Mouse (Mus musculus) megakaryocyte, embryonic 14.5 days (primary cell): ENCODE measurements at regions not wholly inside any gene's neighbourhood (a gene's known extent, or its start where the extent isn't known, plus 50 kb on each side); places are given as distances from the start of the nearest gene placed in this dataset.

Experiments
- FLI1 ChIP-seq: IDR thresholded peaks from 2 replicates; pipeline ENCODE4 v1.6.1; 2012; ENCODE audit warnings: low read length, inconsistent platforms, mixed read lengths
- GATA1 ChIP-seq: IDR thresholded peaks from 3 replicates; pipeline ENCODE4 v1.6.1; 2012; ENCODE audit warnings: mixed read lengths, low read length, inconsistent platforms, borderline replicate concordance

GRCm38 (mm10) chr3:58181715-58182114, 232.8 kb upstream of the Tsc22d2 start:
- TF ChIP-seq GATA1 (no peak), FLI1 (no peak)
